Mouse (Mus musculus): ENCODE measurements around the gene Krtap4-9. TPM values are rescaled to one million over a fixed set of nuclear protein-coding genes. Genes with fewer than 3 reads are reported as not detected.

The Krtap4-9 gene
- total RNA-seq (2023) = not detected

GRCm38 (mm10) chr11:99784900-99785299 is at the start of gene Krtap4-9:
Gene Krtap4-9, plus strand, starts transcription at chr11:99785200.

DNA sequence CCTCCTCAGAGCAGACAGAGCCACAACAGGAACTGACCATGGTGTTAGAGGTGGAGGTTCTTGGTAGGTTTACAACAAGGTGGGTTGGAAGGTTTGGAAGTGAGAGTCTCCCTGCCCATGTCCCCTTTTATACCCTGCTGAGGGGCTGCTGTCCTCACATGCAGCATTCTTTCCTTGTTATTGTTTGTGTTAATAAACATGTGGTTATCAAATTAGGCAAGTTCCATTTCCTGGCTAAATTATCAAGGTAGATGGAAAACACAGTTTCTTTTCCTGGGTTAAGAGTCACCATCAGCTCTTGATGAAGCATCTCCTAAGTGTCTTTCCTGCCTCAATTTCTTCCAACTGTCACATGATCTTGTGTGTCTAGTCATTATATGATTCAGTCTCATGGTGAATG is 12.2 kb upstream of the Krtap4-9 start, which contains the start of gene Gm11595:
Gene Gm11595, minus strand, starts transcription at position 101 of the 400 bp plus-strand sequence.

GRCm38 (mm10) chr11:99780604-99781003 is 4.4 kb upstream of the Krtap4-9 start, which contains the start of gene Krtap4-8:
Gene Krtap4-8, minus strand, starts transcription at chr11:99780704.

GRCm38 (mm10) chr11:99793367-99793766 is 8.4 kb downstream of the Krtap4-9 start, which contains the start of gene Gm11596:
Gene Gm11596, minus strand, starts transcription at chr11:99793467.

GRCm38 (mm10) chr11:99798832-99799231 is 13.8 kb downstream of the Krtap4-9 start, which contains the start of gene Gm11569:
Gene Gm11569, minus strand, starts transcription at chr11:99798932.

GRCm38 (mm10) chr11:99804346-99804745 is 19.3 kb downstream of the Krtap4-9 start, which contains the start of gene Gm11554:
Gene Gm11554, minus strand, starts transcription at chr11:99804446.

GRCm38 (mm10) chr11:99809792-99810191 is 24.8 kb downstream of the Krtap4-9 start, which contains the start of gene Krtap4-13:
Gene Krtap4-13, minus strand, starts transcription at chr11:99809892.

DNA sequence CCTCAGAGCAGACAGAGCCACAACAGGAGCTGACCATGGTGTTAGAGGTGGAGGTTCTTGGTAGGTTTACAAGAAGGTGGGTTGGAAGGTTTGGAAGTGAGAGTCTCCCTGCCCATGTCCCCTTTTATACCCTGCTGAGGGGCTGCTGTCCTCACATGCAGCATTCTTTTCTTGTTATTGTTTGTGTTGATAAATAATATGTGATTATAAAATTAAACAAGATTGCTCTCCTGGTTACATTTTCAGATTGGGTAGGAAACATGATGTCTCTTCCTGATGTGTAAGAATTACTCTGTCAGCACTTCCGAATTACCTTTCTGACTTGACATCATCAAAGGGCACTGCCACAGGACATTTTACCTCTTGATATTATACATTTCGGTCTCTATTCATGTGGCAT is 30.6 kb downstream of the Krtap4-9 start, which contains the start of gene Gm11564:
Gene Gm11564, minus strand, starts transcription at position 101 of the 400 bp plus-strand sequence.

Other genes starting within 250 kb of the Krtap4-9 start
- gene Krt40, start 242.0 kb upstream of the Krtap4-9 start, total RNA-seq (2023) = not detected
- not detected for gene Krtap3-3, start 234.3 kb upstream of the Krtap4-9 start, total RNA-seq (2023)
- not detected for gene Krtap3-2, start 228.3 kb upstream of the Krtap4-9 start, total RNA-seq (2023)
- gene Gm11939, start 225.7 kb upstream of the Krtap4-9 start, total RNA-seq (2023) = not detected
- gene Krtap3-1, start 218.6 kb upstream of the Krtap4-9 start, total RNA-seq (2023) = not detected
- gene Krtap1-5, start 204.2 kb upstream of the Krtap4-9 start, total RNA-seq (2023) = not detected
- gene Krtap1-4, start 201.5 kb upstream of the Krtap4-9 start, total RNA-seq (2023) = not detected
- not detected for gene Krtap1-3, start 193.9 kb upstream of the Krtap4-9 start, total RNA-seq (2023)
- gene Krtap9-3, start 187.1 kb upstream of the Krtap4-9 start, total RNA-seq (2023) = not detected
- gene Gm11938, start 181.9 kb upstream of the Krtap4-9 start, total RNA-seq (2023) = not detected
- gene Gm11937, start 175.0 kb upstream of the Krtap4-9 start, total RNA-seq (2023) = not detected
- gene Krtap2-4, start 170.4 kb upstream of the Krtap4-9 start, total RNA-seq (2023) = not detected
- gene Gm11562, start 164.8 kb upstream of the Krtap4-9 start, total RNA-seq (2023) = not detected
- not detected for gene Krtap4-1, start 157.0 kb upstream of the Krtap4-9 start, total RNA-seq (2023)
- gene Krtap4-2, start 150.1 kb upstream of the Krtap4-9 start, total RNA-seq (2023) = not detected
- gene Krtap4-7, start 141.1 kb upstream of the Krtap4-9 start, total RNA-seq (2023) = not detected
- not detected for gene Gm11555, start 135.0 kb upstream of the Krtap4-9 start, total RNA-seq (2023)
- gene Gm11563, start 126.2 kb upstream of the Krtap4-9 start, total RNA-seq (2023) = not detected
- gene Krtap4-6, start 119.2 kb upstream of the Krtap4-9 start, total RNA-seq (2023) = not detected
- gene Gm14190, start 94.5 kb upstream of the Krtap4-9 start, total RNA-seq (2023) = not detected
- gene Gm14180, start 50.9 kb upstream of the Krtap4-9 start, total RNA-seq (2023) = not detected
- not detected for gene Gm11595, start 12.3 kb upstream of the Krtap4-9 start, total RNA-seq (2023)
- gene Krtap4-8, start 4.5 kb upstream of the Krtap4-9 start, total RNA-seq (2023) = not detected
- not detected for gene Gm11596, start 8.3 kb downstream of the Krtap4-9 start, total RNA-seq (2023)
- not detected for gene Gm11569, start 13.7 kb downstream of the Krtap4-9 start, total RNA-seq (2023)
- gene Gm11554, start 19.2 kb downstream of the Krtap4-9 start, total RNA-seq (2023) = not detected
- not detected for gene Krtap4-13, start 24.7 kb downstream of the Krtap4-9 start, total RNA-seq (2023)
- not detected for gene Gm11564, start 30.5 kb downstream of the Krtap4-9 start, total RNA-seq (2023)
- gene 2300003K06Rik, start 52.9 kb downstream of the Krtap4-9 start, total RNA-seq (2023) = not detected
- gene Krtap4-16, start 66.4 kb downstream of the Krtap4-9 start, total RNA-seq (2023) = not detected
- gene Gm11568, start 72.7 kb downstream of the Krtap4-9 start, total RNA-seq (2023) = not detected
- not detected for gene Gm11559, start 79.3 kb downstream of the Krtap4-9 start, total RNA-seq (2023)
- not detected for gene Krtap9-1, start 88.2 kb downstream of the Krtap4-9 start, total RNA-seq (2023)
- not detected for gene Gm11567, start 94.0 kb downstream of the Krtap4-9 start, total RNA-seq (2023)
- gene Krtap31-1, start 122.7 kb downstream of the Krtap4-9 start, total RNA-seq (2023) = not detected
- not detected for gene Gm11565, start 129.6 kb downstream of the Krtap4-9 start, total RNA-seq (2023)
- not detected for gene Krtap31-2, start 151.1 kb downstream of the Krtap4-9 start, total RNA-seq (2023)
- not detected for gene Krtap9-5, start 163.3 kb downstream of the Krtap4-9 start, total RNA-seq (2023)
- not detected for gene Krtap29-1, start 193.9 kb downstream of the Krtap4-9 start, total RNA-seq (2023)
- not detected for gene Krtap16-1, start 201.4 kb downstream of the Krtap4-9 start, total RNA-seq (2023)
- not detected for gene Krtap17-1, start 208.8 kb downstream of the Krtap4-9 start, total RNA-seq (2023)
- gene Krt33a, start 231.0 kb downstream of the Krtap4-9 start, total RNA-seq (2023) = not detected
- gene Krt33b, start 244.7 kb downstream of the Krtap4-9 start, total RNA-seq (2023) = not detected